ENCODE assay signal across 11 mouse cellular contexts in the genomic region with DNA sequence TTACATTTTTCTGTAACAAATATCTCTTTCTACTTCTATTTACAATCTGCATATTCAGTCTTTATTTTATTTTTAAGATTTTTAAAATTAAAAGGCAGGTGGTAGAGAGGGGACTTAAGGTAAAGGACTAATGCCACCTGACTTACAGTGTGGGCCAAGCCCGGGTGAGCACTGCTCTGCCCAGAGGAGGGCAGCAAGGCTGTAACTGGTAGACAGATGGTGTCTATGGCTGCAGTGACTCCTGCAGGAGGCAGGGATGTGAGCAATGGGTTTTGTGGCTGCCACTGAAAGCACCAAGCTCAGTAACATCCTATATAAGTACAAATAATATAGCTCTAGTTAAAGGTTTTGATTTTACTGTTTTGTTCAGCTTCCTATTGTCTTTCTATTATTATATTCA.
A peak's percentile ranks its signal among the peaks of the same experiment; 100 is the strongest.
DNase-seq lines count a peak whose midpoint lies in the region; ATAC-seq and TF ChIP-seq lines count a peak whose summit lies in the region.
"Had no signal": no experiment of that assay in that cellular context is flagged by ENCODE, and none has a peak within 500 bp of the region (broad histone marks: within the 10 kb centered on the region; RNA-seq: fewer than 3 reads in every experiment).

No protein-coding gene starts in this region.

- DNase-seq in left cerebral cortex, postnatal 4 days = peak; percentile 42
- no peak for DNase-seq in left cerebral cortex, adult 9 months (ENCODE audit: low spot score in 2 of 2)
- DNase-seq in cerebellum, adult 9-11 months = peak; percentile 76
- no peak for DNase-seq in forebrain, postnatal 0 days
- DNase-seq in retina, embryonic 14.5 days (ENCODE audit: low spot score) = peak; percentile 35
- DNase-seq in gastrocnemius, postnatal 36 days = no peak
- no peak for DNase-seq in heart, postnatal 25 days (ENCODE audit: low spot score)
- DNase-seq: heart, postnatal 10 days; lung, postnatal 4 days; right cerebral cortex, adult 18-20 months; thymus, postnatal 25 days had no signal

- no peaks in the 10 kb centered on the region for H3K9me3 ChIP-seq in forebrain, postnatal 0 days (ENCODE audit: low read length)

- no peaks in the 10 kb centered on the region for H3K27me3 ChIP-seq in forebrain, postnatal 0 days (ENCODE audit: insufficient read depth, low read length)

- no peak overlapping the region for H3K27ac ChIP-seq in forebrain, postnatal 0 days (ENCODE audit: low read depth, low read length)

- no peaks in the 10 kb centered on the region for H3K4me1 ChIP-seq in forebrain, postnatal 0 days (ENCODE audit: insufficient read depth)

- H3K36me3 ChIP-seq in forebrain, postnatal 0 days (ENCODE audit: insufficient read depth) = no peaks in the 10 kb centered on the region

- H3K4me2 ChIP-seq in forebrain, postnatal 0 days (ENCODE audit: low read depth) = no peak overlapping the region

- no peak overlapping the region for H3K9ac ChIP-seq in forebrain, postnatal 0 days

- 55% methylated on average over 1 of the region's 1 CpGs for WGBS in forebrain, postnatal 0 days

- peak; percentile 53 for TF ChIP-seq CTCF in forebrain, postnatal 0 days (IDR thresholded peaks at IDR 0.05; ENCODE audit: low read depth)

- intact Hi-C loops in left cerebral cortex, postnatal 4 days (cut with DNase I) = no loop called here
- intact Hi-C loops in gastrocnemius, postnatal 36 days (cut with DNase I) = no loop called here
- intact Hi-C loops in heart, postnatal 25 days (cut with DNase I) = no loop called here

- H3K4me3 ChIP-seq in forebrain, postnatal 0 days (ENCODE audit: low read depth, low read length) = no peak overlapping the region

- peak; percentile 50; the same call in 1 of the 2 replicates for ATAC-seq in forebrain, postnatal 0 days

Comparison
In these comparisons a context has a peak if more than half of its experiments do, and no peak if none do; other contexts are left out.
1. DNase-seq: peak in left cerebral cortex, postnatal 4 days (single experiment), cerebellum, adult 9-11 months (single experiment) and retina, embryonic 14.5 days (single experiment); none in left cerebral cortex, adult 9 months (0 of 2), forebrain, postnatal 0 days (single experiment), gastrocnemius, postnatal 36 days (0 of 2) and heart, postnatal 25 days (single experiment).